Mouse (Mus musculus) hindbrain, embryonic 16.5 days (tissue): Measurements from ENCODE around the gene Grik3. TPM values are rescaled to one million over a fixed set of nuclear protein-coding genes. Genes with fewer than 3 reads are reported as not detected.

ENCODE experiments used
- ATAC-seq: fragments of 200-750 bp; cut with Nextera tagmentation; 2 replicates; pipeline ENCODE4 v1.8.0; 2017; ENCODE audit warnings: moderate TSS enrichment, moderate library complexity
- H3K27ac ChIP-seq: fragments of 300-500 bp; sonication (generic); 2 replicates; pipeline ENCODE4 v1.5.1; 2014; ENCODE audit warnings: low read depth, mild to moderate bottlenecking, control low read depth, low read length, moderate library complexity
- H3K27me3 ChIP-seq: fragments of 300-500 bp; sonication (generic); replicated peaks from 2 replicates; pipeline ENCODE4 v1.6.1; 2014; ENCODE audit warnings: low read length; ENCODE audit not compliant: control insufficient read depth, insufficient read depth
- H3K36me3 ChIP-seq: fragments of 300-500 bp; sonication (generic); 2 replicates; pipeline ENCODE4 v1.6.1; 2014; ENCODE audit warnings: mild to moderate bottlenecking, low read length, moderate library complexity, mixed read lengths; ENCODE audit not compliant: control insufficient read depth, insufficient read depth
- H3K4me1 ChIP-seq: fragments of 300-500 bp; sonication (generic); 2 replicates; pipeline ENCODE4 v1.6.1; 2014; ENCODE audit warnings: low read depth, low read length; ENCODE audit not compliant: control insufficient read depth, insufficient read depth
- H3K4me2 ChIP-seq: fragments of 300-500 bp; sonication (generic); 2 replicates; pipeline ENCODE4 v1.6.1; 2014; ENCODE audit warnings: mild to moderate bottlenecking, low read length, control low read depth, moderate library complexity
- H3K4me3 ChIP-seq: fragments of 300-500 bp; sonication (generic); 2 replicates; pipeline ENCODE4 v1.5.1; 2014; ENCODE audit warnings: mild to moderate bottlenecking, low read length, control low read depth, moderate library complexity
- H3K9ac ChIP-seq: fragments of 300-500 bp; sonication (generic); 2 replicates; pipeline ENCODE4 v1.6.1; 2014; ENCODE audit warnings: low read depth, mild to moderate bottlenecking, control low read depth, low read length, moderate library complexity
- H3K9me3 ChIP-seq: fragments of 300-500 bp; sonication (generic); 2 replicates; pipeline ENCODE4 v1.6.1; 2014; ENCODE audit warnings: mild to moderate bottlenecking, low read length, moderate library complexity; ENCODE audit not compliant: control insufficient read depth
- WGBS: fragments of 180-500 bp; shearing (Covaris S2); extraction: QIAGEN DNeasy Blood & Tissue Kit; methylation state at CpG from one replicate; pipeline ENCODE4 v1.1.7; 2014; 5-methylcytosine and 5-hydroxymethylcytosine counted together
- polyA plus RNA-seq: library from polyadenylated mRNA; unstranded; fragments of >200 nt; fragmentation: Nextera tagmentation; extraction: Ambion mirVana; gene quantifications from 2 replicates; pipeline ENCODE4 v1.2.1, GENCODE M21; 2015

The Grik3 gene
- polyA plus RNA-seq, 1 experiment from 2014 or later, result 5.5 TPM

DNA sequence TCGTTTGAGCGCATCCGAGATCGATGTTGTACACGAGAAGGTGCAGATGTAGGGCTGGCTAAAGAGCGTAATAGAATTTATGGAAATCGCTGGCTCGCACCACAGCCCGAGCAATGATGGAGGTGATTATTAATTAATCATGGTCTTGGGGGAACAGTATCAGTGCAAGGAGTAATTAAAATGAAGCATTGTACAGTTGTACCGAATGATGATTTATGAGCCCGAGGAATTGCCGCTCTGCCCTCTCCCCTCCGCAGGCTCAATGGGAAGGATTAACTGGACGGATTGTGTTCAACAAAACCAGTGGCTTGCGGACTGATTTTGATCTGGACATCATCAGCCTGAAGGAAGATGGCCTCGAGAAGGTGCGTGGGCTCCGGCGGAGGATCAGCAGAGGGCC lies 165.5 kb downstream of the Grik3 start:
- no peaks in the 10 kb centered on the region for H3K9me3 ChIP-seq
- no peak overlapping the region for H3K4me2 ChIP-seq
- no peaks in the 10 kb centered on the region for H3K36me3 ChIP-seq
- no peak overlapping the region for H3K9ac ChIP-seq
- 0 out of 2 replicates have a peak, but pooled peaks have one; percentile 43 for ATAC-seq
- peaks cover 9% of the 10 kb centered on the region for H3K4me1 ChIP-seq
- no peaks in the 10 kb centered on the region for H3K27me3 ChIP-seq
- 57% methylated on average over 19 of the region's 19 CpGs for WGBS
- H3K27ac ChIP-seq, result no peak overlapping the region; the same call in 1 of the 2 replicates
- no peak overlapping the region for H3K4me3 ChIP-seq

DNA sequence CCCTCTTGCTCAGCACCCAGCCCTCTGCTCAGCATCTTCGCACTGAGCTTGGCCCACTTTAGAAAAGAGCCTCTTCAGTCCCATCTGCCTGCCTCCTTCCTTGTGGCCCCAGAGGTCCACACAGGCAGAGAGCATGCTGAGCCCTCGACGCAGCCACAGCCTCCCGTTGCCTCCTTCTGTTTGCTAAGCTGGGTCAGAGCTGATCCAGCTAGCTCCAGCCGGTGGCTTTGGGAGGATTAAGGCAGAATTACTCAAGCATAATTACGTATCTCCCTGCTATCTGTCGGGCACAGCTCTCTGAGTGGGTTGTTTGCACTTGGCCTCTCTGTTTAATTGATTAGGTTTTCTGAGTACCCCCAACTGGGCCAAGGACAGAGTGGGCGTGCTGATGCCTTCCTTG lies 167.9 kb downstream of the Grik3 start:
- no peaks in the 10 kb centered on the region for H3K9me3 ChIP-seq
- no peak overlapping the region for H3K4me2 ChIP-seq
- ATAC-seq, result no peak
- H3K27ac ChIP-seq, result peak overlapping the region; percentile 29; the same call in 1 of the 2 replicates
- peaks cover 9% of the 10 kb centered on the region for H3K4me1 ChIP-seq
- no peaks in the 10 kb centered on the region for H3K36me3 ChIP-seq
- no peaks in the 10 kb centered on the region for H3K27me3 ChIP-seq
- 36% methylated on average over 8 of the region's 8 CpGs for WGBS
- no peak overlapping the region for H3K4me3 ChIP-seq
- H3K9ac ChIP-seq, result no peak overlapping the region

DNA sequence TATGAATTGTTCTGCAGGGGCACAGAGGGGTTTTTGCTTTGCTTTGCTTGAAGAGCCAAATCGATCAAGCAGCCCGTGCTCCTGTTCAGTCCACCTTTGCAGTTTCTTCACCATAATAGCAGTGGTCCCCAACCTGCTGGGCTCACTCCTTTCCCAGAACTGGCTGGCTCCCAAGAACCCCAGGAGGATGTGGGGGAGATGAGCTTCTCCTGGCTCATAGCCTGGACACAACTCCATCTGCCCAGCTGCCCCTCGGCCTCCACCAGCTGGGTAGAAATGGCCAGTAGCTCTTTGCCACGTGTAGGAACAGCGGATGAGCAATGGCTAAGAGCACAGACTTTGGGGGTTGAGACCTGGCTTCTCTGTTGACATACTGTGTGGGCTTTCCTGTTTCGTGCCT lies 171.5 kb downstream of the Grik3 start:
- H3K9me3 ChIP-seq, result no peaks in the 10 kb centered on the region
- ATAC-seq, result no peak
- H3K4me1 ChIP-seq, result peaks cover 18% of the 10 kb centered on the region
- H3K4me2 ChIP-seq, result no peak overlapping the region
- H3K9ac ChIP-seq, result no peak overlapping the region
- WGBS, result 68% methylated on average over 6 of the region's 6 CpGs
- no peak overlapping the region for H3K27ac ChIP-seq
- no peaks in the 10 kb centered on the region for H3K27me3 ChIP-seq
- no peaks in the 10 kb centered on the region for H3K36me3 ChIP-seq
- no peak overlapping the region for H3K4me3 ChIP-seq

DNA sequence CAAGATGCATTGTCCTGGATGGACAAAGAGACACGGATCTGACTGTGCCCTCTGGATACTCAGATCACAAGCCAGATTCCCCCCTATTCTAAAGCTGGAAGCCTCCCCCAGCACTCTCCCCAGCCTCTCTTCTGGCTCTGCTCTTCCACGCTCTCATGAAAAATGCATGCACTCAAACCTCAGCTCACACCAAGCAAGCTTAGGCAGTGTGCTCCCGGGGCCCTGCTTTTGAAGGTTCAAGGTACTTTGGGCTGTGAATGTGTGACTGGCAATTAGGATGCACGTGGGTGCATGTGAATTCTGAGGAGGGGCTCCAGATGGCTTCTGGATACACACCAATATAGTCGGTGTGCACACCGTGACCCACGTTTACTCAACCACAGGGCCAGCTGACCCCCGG lies 172.8 kb downstream of the Grik3 start:
- WGBS, result 25% methylated on average over 8 of the region's 8 CpGs
- Histone ChIP-seq H3K4me1 (peaks cover 17% of the 10 kb centered on the region), H3K4me3 (no peak overlapping the region), H3K27ac (no peak overlapping the region), H3K9ac (no peak overlapping the region; the same call in 1 of the 2 replicates), H3K36me3 (no peaks in the 10 kb centered on the region), H3K9me3 (no peaks in the 10 kb centered on the region), H3K4me2 (no peak overlapping the region), H3K27me3 (no peaks in the 10 kb centered on the region)
- no peak for ATAC-seq

DNA sequence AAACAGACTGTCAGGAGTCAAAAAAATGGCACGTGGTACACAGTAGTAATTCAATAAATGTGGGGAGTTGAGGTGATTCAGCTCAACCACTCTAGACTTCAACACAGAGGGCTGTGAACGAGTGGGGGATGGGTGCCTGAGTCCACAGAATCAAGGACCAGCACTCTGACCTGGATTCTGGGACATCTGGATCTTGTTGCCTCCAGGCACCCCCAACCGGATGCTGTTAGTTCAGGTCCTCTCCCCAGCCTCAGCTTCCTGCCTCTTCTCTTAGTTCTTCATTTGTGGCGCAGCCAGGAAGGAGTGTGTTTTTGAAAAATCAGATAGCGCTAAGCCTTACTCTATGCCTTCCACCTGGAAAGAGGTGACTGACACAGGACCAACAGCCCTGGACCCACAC lies 175.5 kb downstream of the Grik3 start:
- H3K4me1 ChIP-seq, result peaks cover 16% of the 10 kb centered on the region
- no peak overlapping the region for H3K4me3 ChIP-seq
- H3K4me2 ChIP-seq, result no peak overlapping the region
- H3K9me3 ChIP-seq, result no peaks in the 10 kb centered on the region
- no peak for ATAC-seq
- no peaks in the 10 kb centered on the region for H3K27me3 ChIP-seq
- WGBS, result 85% methylated on average over 5 of the region's 5 CpGs
- H3K27ac ChIP-seq, result no peak overlapping the region
- no peaks in the 10 kb centered on the region for H3K36me3 ChIP-seq
- H3K9ac ChIP-seq, result no peak overlapping the region

DNA sequence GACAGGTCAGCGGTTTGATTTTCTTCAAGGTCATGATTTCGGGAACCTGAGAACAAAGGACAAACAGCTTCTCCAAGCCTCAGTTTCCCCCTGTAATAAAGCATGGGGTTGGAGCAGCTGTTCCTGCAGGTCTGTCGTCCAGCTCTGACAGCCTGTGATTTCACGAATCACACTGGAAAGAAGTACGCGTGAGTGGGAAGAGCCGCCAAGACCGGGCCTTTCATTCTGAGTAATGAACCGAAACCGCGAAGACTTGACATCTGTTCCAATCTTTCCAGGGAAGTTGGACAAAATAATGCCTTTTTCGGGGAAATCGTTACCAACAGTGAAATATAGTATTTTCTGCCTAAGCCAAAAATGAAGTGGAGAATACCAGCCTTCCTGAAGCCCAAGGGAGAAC lies 191.5 kb downstream of the Grik3 start:
- Histone ChIP-seq H3K4me1 (no peaks in the 10 kb centered on the region), H3K9ac (no peak overlapping the region), H3K4me3 (no peak overlapping the region), H3K9me3 (no peaks in the 10 kb centered on the region), H3K4me2 (no peak overlapping the region), H3K27me3 (no peaks in the 10 kb centered on the region), H3K27ac (no peak overlapping the region), H3K36me3 (no peaks in the 10 kb centered on the region)
- WGBS, result 58% methylated on average over 13 of the region's 13 CpGs
- ATAC-seq, result no peak

DNA sequence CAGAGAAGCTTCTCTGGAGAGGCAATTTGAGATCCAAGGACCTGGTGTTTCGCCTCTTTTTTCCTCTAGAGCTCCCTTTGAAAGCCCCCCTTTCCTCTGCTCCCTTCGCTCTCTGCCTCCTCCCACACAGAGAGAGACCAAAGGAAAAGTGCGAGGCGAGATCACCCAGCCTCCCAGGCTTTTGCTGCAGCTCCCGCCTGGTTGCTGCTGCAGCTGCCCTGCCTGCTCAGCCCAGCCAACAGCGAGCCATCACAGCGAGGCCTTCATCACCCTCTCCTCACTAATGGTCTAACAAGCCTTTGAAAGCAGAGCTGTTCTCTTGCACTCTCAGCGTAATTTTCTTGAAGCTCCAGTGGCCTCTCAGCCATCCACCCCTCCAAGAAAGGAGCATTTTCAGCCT lies 196.6 kb downstream of the Grik3 start:
- ATAC-seq, result no peak
- Histone ChIP-seq H3K4me1 (no peaks in the 10 kb centered on the region), H3K27ac (no peak overlapping the region), H3K9ac (no peak overlapping the region), H3K36me3 (0 out of 2 replicates have a peak, but pooled peaks cover 2% of the 10 kb centered on the region), H3K4me2 (no peak overlapping the region), H3K27me3 (no peaks in the 10 kb centered on the region), H3K4me3 (no peak overlapping the region), H3K9me3 (no peaks in the 10 kb centered on the region)
- 56% methylated on average over 8 of the region's 8 CpGs for WGBS

DNA sequence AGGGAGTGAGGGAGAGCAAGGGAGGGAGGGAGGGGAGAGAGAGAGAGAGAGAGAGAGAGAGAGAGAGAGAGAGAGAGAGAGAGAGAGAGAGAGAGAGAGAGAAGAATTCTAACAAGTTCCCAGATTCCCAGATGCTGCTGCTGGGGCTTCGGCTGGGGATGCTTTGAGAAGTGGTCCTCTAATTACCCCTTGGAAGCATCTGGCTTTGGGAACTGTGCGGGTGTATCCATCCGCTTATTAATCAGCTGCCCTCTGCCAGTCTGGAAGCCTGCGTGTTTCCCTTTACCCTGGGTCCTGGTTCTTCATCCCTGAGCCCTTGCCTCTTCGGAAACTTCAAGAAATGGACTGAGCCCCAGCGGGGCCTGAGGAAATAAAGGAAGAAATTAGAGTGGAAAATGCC lies 204.9 kb downstream of the Grik3 start:
- no peak overlapping the region for H3K27ac ChIP-seq
- H3K9ac ChIP-seq, result no peak overlapping the region
- H3K36me3 ChIP-seq, result 0 out of 2 replicates have a peak, but pooled peaks cover 2% of the 10 kb centered on the region
- H3K4me3 ChIP-seq, result no peak overlapping the region
- H3K4me2 ChIP-seq, result no peak overlapping the region
- H3K9me3 ChIP-seq, result no peaks in the 10 kb centered on the region
- WGBS, result 18% methylated on average over 6 of the region's 6 CpGs
- H3K4me1 ChIP-seq, result peaks cover 25% of the 10 kb centered on the region
- H3K27me3 ChIP-seq, result no peaks in the 10 kb centered on the region
- no peak for ATAC-seq

DNA sequence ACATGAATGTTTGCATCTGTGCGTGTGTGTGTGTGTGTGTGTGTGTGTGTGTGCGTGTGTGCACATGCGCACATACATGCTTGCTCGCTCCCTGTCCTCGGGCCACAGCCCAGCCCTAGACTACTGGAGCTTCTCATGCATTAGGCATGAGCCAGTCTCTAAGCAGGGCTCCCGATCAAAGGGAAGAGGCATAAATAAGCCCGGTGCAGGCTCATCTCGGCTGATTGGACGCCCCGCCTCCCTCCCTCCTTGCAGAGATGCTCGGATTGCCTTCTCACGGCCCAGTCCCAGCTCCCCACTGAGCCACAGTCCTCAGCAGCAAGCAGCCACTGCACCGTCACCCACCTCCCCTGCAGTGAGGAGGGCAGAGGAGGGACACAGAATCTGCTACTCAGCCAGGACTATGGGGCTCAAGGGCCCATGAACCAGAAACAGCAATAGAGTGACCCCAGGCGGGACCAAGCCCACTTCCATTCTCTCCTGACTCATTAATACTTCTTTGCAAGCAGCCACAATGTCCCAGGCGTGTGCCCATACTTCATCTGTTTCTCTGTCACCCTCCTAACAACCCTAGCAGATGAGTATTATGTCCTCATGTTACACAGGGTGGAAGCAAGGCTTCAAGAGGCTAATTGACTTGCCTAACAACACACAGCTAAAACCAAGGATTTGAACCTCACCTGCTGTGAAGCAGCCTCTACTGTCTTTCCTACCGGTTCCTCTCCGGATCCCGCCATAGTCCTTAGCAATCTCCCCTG lies 205.9 kb downstream of the Grik3 start:
- Histone ChIP-seq H3K36me3 (0 out of 2 replicates have a peak, but pooled peaks cover 2% of the 10 kb centered on the region), H3K4me3 (no peak overlapping the region), H3K27me3 (no peaks in the 10 kb centered on the region), H3K9me3 (no peaks in the 10 kb centered on the region), H3K4me2 (no peak overlapping the region; the same call in 1 of the 2 replicates), H3K27ac (0 out of 2 replicates have a peak overlapping the region, but pooled peaks have one; percentile 15), H3K9ac (0 out of 2 replicates have a peak overlapping the region, but pooled peaks have one; percentile 24), H3K4me1 (peaks cover 28% of the 10 kb centered on the region)
- ATAC-seq, result peak; percentile 91
- WGBS, result 6% methylated on average over 18 of the region's 18 CpGs
